Mouse (Mus musculus) retina, postnatal 7 days (tissue): ENCODE measurements around the gene Plppr1.

Experiments
- DNase-seq: peaks from one replicate; pipeline ENCODE4 v3.0.0-alpha.2; 2012; ENCODE audit warnings: low read depth, low spot score

Plppr1 gene

GRCm38 (mm10) chr4:49109989-49110388 is 50.9 kb downstream of the Plppr1 start:
- DNase-seq, result no peak

GRCm38 (mm10) chr4:49118842-49119241 is 59.8 kb downstream of the Plppr1 start:
- no peak for DNase-seq

GRCm38 (mm10) chr4:49144798-49145197 is 85.7 kb downstream of the Plppr1 start:
- no peak for DNase-seq

GRCm38 (mm10) chr4:49148775-49149174 is 89.7 kb downstream of the Plppr1 start:
- DNase-seq, result no peak

GRCm38 (mm10) chr4:49149251-49149650 is 90.2 kb downstream of the Plppr1 start:
- DNase-seq, result no peak

GRCm38 (mm10) chr4:49153849-49154248 is 94.8 kb downstream of the Plppr1 start:
- peak; percentile 30 for DNase-seq

- no peak for DNase-seq
These were observed 97.7 kb downstream of the Plppr1 start for GRCm38 (mm10) chr4:49156781-49157180.

GRCm38 (mm10) chr4:49163285-49163684 is 104.2 kb downstream of the Plppr1 start:
- no peak for DNase-seq

GRCm38 (mm10) chr4:49166391-49166790 is 107.3 kb downstream of the Plppr1 start:
- DNase-seq, result no peak

- no peak for DNase-seq
These were observed 108.0 kb downstream of the Plppr1 start for GRCm38 (mm10) chr4:49167030-49167429.

GRCm38 (mm10) chr4:49169498-49169897 is 110.4 kb downstream of the Plppr1 start:
- no peak for DNase-seq

GRCm38 (mm10) chr4:49178101-49178500 is 119.0 kb downstream of the Plppr1 start:
- no peak for DNase-seq

- DNase-seq, result no peak
These were observed 119.8 kb downstream of the Plppr1 start for GRCm38 (mm10) chr4:49178891-49179290.

- no peak for DNase-seq
These were observed 120.6 kb downstream of the Plppr1 start for GRCm38 (mm10) chr4:49179471-49180181.

GRCm38 (mm10) chr4:49189991-49190526 is 131.0 kb downstream of the Plppr1 start:
- DNase-seq, result no peak

- no peak for DNase-seq
These were observed 138.2 kb downstream of the Plppr1 start for GRCm38 (mm10) chr4:49197125-49197747.

- DNase-seq, result no peak
These were observed 151.4 kb downstream of the Plppr1 start for GRCm38 (mm10) chr4:49210457-49210856.

GRCm38 (mm10) chr4:49211582-49211981 is 152.5 kb downstream of the Plppr1 start:
- no peak for DNase-seq

GRCm38 (mm10) chr4:49212616-49213544 is 153.8 kb downstream of the Plppr1 start:
- no peak for DNase-seq

- no peak for DNase-seq
These were observed 155.3 kb downstream of the Plppr1 start for GRCm38 (mm10) chr4:49214341-49214740.

GRCm38 (mm10) chr4:49223501-49223900 is 164.4 kb downstream of the Plppr1 start:
- DNase-seq, result no peak

GRCm38 (mm10) chr4:49225021-49225420 is 165.9 kb downstream of the Plppr1 start:
- no peak for DNase-seq
